Mouse (Mus musculus): ENCODE measurements around the gene Gli1. TPM values are rescaled to one million over a fixed set of nuclear protein-coding genes. Genes with fewer than 3 reads are reported as not detected.
A peak's percentile ranks its signal among the peaks of the same experiment; 100 is the strongest.

Gli1 gene
- polyA plus RNA-seq, 1 experiment from 2014 or later: 16.1 TPM

- Histone ChIP-seq H3K4me2 (replicated peaks) (peak within 1 kb of the TSS; percentile 84), H3K4me1 (peaks cover 68% of the 10 kb centered on the region), H3K9me3 (replicated peaks) (no peaks in the 10 kb centered on the region), H3K4me3 (replicated peaks) (peak within 1 kb of the TSS; percentile 71), H3K27ac (replicated peaks) (peak within 1 kb of the TSS; percentile 100), H3K36me3 (peaks cover 47% of the 10 kb centered on the region), H3K9ac (peak within 1 kb of the TSS; percentile 65), H3K27me3 (no peaks in the 10 kb centered on the region)
- peak; percentile 18 for ATAC-seq (ENCODE audit: insufficient number of reproducible peaks, low FRiP score, low TSS enrichment, low read depth)
- 1% methylated on average over 29 of the region's 65 CpGs for WGBS
Observed at GRCm38 (mm10) chr10:127288800-127289572, 52.8 kb downstream of the Gli1 start, which contains the start of gene Mbd6. Mbd6 (minus strand) TSS chr10:127289018.

GRCm38 (mm10) chr10:127288328-127288799, 53.4 kb downstream of the Gli1 start:
- no peak; the same call in none of the 2 replicates for ATAC-seq (ENCODE audit: insufficient number of reproducible peaks, low FRiP score, low TSS enrichment, low read depth)
- no peaks in the 10 kb centered on the region for H3K27me3 ChIP-seq
- peak overlapping the region; percentile 84 for H3K4me2 ChIP-seq (replicated peaks)
- peaks cover 47% of the 10 kb centered on the region for H3K36me3 ChIP-seq
- peak overlapping the region; percentile 100 for H3K27ac ChIP-seq (replicated peaks)
- WGBS: 2% methylated on average over 27 of the region's 28 CpGs
- H3K9me3 ChIP-seq (replicated peaks): no peaks in the 10 kb centered on the region
- H3K4me1 ChIP-seq: peaks cover 69% of the 10 kb centered on the region
- peak overlapping the region; percentile 71 for H3K4me3 ChIP-seq (replicated peaks)
- peak overlapping the region; percentile 65 for H3K9ac ChIP-seq

- Histone ChIP-seq H3K4me3 (replicated peaks) (peak overlapping the region; percentile 71), H3K4me1 (peaks cover 64% of the 10 kb centered on the region), H3K36me3 (peaks cover 47% of the 10 kb centered on the region), H3K4me2 (replicated peaks) (peak overlapping the region; percentile 84), H3K9me3 (replicated peaks) (no peaks in the 10 kb centered on the region), H3K9ac (peak overlapping the region; percentile 65), H3K27ac (replicated peaks) (peak overlapping the region; percentile 100), H3K27me3 (no peaks in the 10 kb centered on the region)
- WGBS: 1% methylated on average over 3 of the region's 3 CpGs
- ATAC-seq (ENCODE audit: insufficient number of reproducible peaks, low FRiP score, low TSS enrichment, low read depth): no peak
Observed at GRCm38 (mm10) chr10:127287936-127288293, 53.9 kb downstream of the Gli1 start.

- WGBS: 70% methylated on average over 15 of the region's 15 CpGs
- Histone ChIP-seq H3K4me1 (peaks cover 59% of the 10 kb centered on the region), H3K4me3 (replicated peaks) (peak overlapping the region; percentile 71), H3K9me3 (replicated peaks) (no peaks in the 10 kb centered on the region), H3K36me3 (peaks cover 51% of the 10 kb centered on the region), H3K4me2 (replicated peaks) (peak overlapping the region; percentile 84), H3K9ac (peak overlapping the region; percentile 65), H3K27ac (replicated peaks) (peak overlapping the region; percentile 100), H3K27me3 (no peaks in the 10 kb centered on the region)
- ATAC-seq (ENCODE audit: insufficient number of reproducible peaks, low FRiP score, low TSS enrichment, low read depth): no peak
Observed at GRCm38 (mm10) chr10:127287271-127287935, 54.4 kb downstream of the Gli1 start.

GRCm38 (mm10) chr10:127286730-127287129, 55.0 kb downstream of the Gli1 start:
- Histone ChIP-seq H3K36me3 (peaks cover 58% of the 10 kb centered on the region), H3K27ac (replicated peaks) (no peak overlapping the region), H3K4me1 (peaks cover 53% of the 10 kb centered on the region), H3K9me3 (replicated peaks) (no peaks in the 10 kb centered on the region), H3K4me3 (replicated peaks) (peak overlapping the region; percentile 71; the same call in 1 of the 2 replicates), H3K9ac (peak overlapping the region; percentile 65; the same call in 1 of the 2 replicates), H3K4me2 (replicated peaks) (peak overlapping the region; percentile 84; the same call in 1 of the 2 replicates), H3K27me3 (no peaks in the 10 kb centered on the region)
- WGBS: 54% methylated on average over 7 of the region's 7 CpGs
- ATAC-seq (ENCODE audit: insufficient number of reproducible peaks, low FRiP score, low TSS enrichment, low read depth): no peak

GRCm38 (mm10) chr10:127286194-127286593, 55.6 kb downstream of the Gli1 start:
- H3K4me3 ChIP-seq (replicated peaks): no peak overlapping the region
- no peak overlapping the region for H3K27ac ChIP-seq (replicated peaks)
- no peaks in the 10 kb centered on the region for H3K27me3 ChIP-seq
- H3K4me2 ChIP-seq (replicated peaks): no peak overlapping the region
- peaks cover 48% of the 10 kb centered on the region for H3K4me1 ChIP-seq
- H3K36me3 ChIP-seq: peaks cover 63% of the 10 kb centered on the region
- 75% methylated on average over 7 of the region's 7 CpGs for WGBS
- H3K9ac ChIP-seq: no peak overlapping the region
- no peak for ATAC-seq (ENCODE audit: insufficient number of reproducible peaks, low FRiP score, low TSS enrichment, low read depth)
- H3K9me3 ChIP-seq (replicated peaks): no peaks in the 10 kb centered on the region

- Histone ChIP-seq H3K27me3 (no peaks in the 10 kb centered on the region), H3K27ac (replicated peaks) (no peak overlapping the region), H3K9me3 (replicated peaks) (no peaks in the 10 kb centered on the region), H3K9ac (peak overlapping the region; percentile 12; the same call in 1 of the 2 replicates), H3K36me3 (peaks cover 69% of the 10 kb centered on the region), H3K4me2 (replicated peaks) (no peak overlapping the region), H3K4me3 (replicated peaks) (no peak overlapping the region), H3K4me1 (peaks cover 48% of the 10 kb centered on the region)
- no peak for ATAC-seq (ENCODE audit: insufficient number of reproducible peaks, low FRiP score, low TSS enrichment, low read depth)
- WGBS: 84% methylated on average over 13 of the region's 13 CpGs
Observed at GRCm38 (mm10) chr10:127285644-127286043, 56.1 kb downstream of the Gli1 start.

GRCm38 (mm10) chr10:127284724-127285500, 56.9 kb downstream of the Gli1 start:
- Histone ChIP-seq H3K9ac (peak overlapping the region; percentile 12; the same call in 1 of the 2 replicates), H3K9me3 (replicated peaks) (no peaks in the 10 kb centered on the region), H3K36me3 (peaks cover 76% of the 10 kb centered on the region), H3K4me2 (replicated peaks) (no peak overlapping the region), H3K27ac (replicated peaks) (no peak overlapping the region), H3K4me3 (replicated peaks) (no peak overlapping the region), H3K4me1 (peaks cover 46% of the 10 kb centered on the region), H3K27me3 (no peaks in the 10 kb centered on the region)
- ATAC-seq (ENCODE audit: insufficient number of reproducible peaks, low FRiP score, low TSS enrichment, low read depth): no peak
- WGBS: 72% methylated on average over 11 of the region's 11 CpGs

GRCm38 (mm10) chr10:127284105-127284622, 57.6 kb downstream of the Gli1 start:
- Histone ChIP-seq H3K27me3 (no peaks in the 10 kb centered on the region), H3K36me3 (peaks cover 84% of the 10 kb centered on the region), H3K9me3 (replicated peaks) (no peaks in the 10 kb centered on the region), H3K9ac (no peak overlapping the region), H3K4me2 (replicated peaks) (no peak overlapping the region), H3K4me1 (peaks cover 39% of the 10 kb centered on the region), H3K27ac (replicated peaks) (no peak overlapping the region; the same call in 1 of the 2 replicates), H3K4me3 (replicated peaks) (no peak overlapping the region)
- WGBS: 94% methylated on average over 7 of the region's 7 CpGs
- no peak for ATAC-seq (ENCODE audit: insufficient number of reproducible peaks, low FRiP score, low TSS enrichment, low read depth)

GRCm38 (mm10) chr10:127282620-127283215, 59.1 kb downstream of the Gli1 start:
- ATAC-seq (ENCODE audit: insufficient number of reproducible peaks, low FRiP score, low TSS enrichment, low read depth): no peak
- H3K27me3 ChIP-seq: no peaks in the 10 kb centered on the region
- peaks cover 98% of the 10 kb centered on the region for H3K36me3 ChIP-seq
- peaks cover 33% of the 10 kb centered on the region for H3K4me1 ChIP-seq
- H3K9me3 ChIP-seq (replicated peaks): no peaks in the 10 kb centered on the region
- H3K4me3 ChIP-seq (replicated peaks): no peak overlapping the region
- no peak overlapping the region for H3K27ac ChIP-seq (replicated peaks)
- H3K4me2 ChIP-seq (replicated peaks): no peak overlapping the region
- H3K9ac ChIP-seq: no peak overlapping the region
- WGBS: 82% methylated on average over 13 of the region's 13 CpGs

Measured in embryonic facial prominence, embryonic 15.5 days (tissue).